Mouse (Mus musculus) heart, embryonic 10.5 days (tissue): Measurements from ENCODE around the gene Hmgcr. TPM values are rescaled to one million over a fixed set of nuclear protein-coding genes. Genes with fewer than 3 reads are reported as not detected.

Source experiments
- DNase-seq: peaks from one replicate; pipeline ENCODE4 v3.0.0-alpha.2; 2017; ENCODE audit warnings: low spot score
- H3K27ac ChIP-seq: fragments of 300-500 bp; sonication (generic); 2 replicates; pipeline ENCODE4 v1.5.1; 2016; ENCODE audit warnings: mild to moderate bottlenecking
- H3K27me3 ChIP-seq: fragments of 300-500 bp; sonication (generic); 2 replicates; pipeline ENCODE4 v1.6.1; 2016; ENCODE audit warnings: mild to moderate bottlenecking; ENCODE audit not compliant: poor library complexity, insufficient read depth, severe bottlenecking
- H3K36me3 ChIP-seq: fragments of 300-500 bp; sonication (generic); 2 replicates; pipeline ENCODE4 v1.6.1; 2016; ENCODE audit warnings: mild to moderate bottlenecking, moderate library complexity
- H3K4me1 ChIP-seq: fragments of 300-500 bp; sonication (generic); 2 replicates; pipeline ENCODE4 v1.6.1; 2016; ENCODE audit warnings: mild to moderate bottlenecking
- H3K4me3 ChIP-seq: fragments of 300-500 bp; sonication (generic); 2 replicates; pipeline ENCODE4 v1.5.1; 2016; ENCODE audit warnings: mild to moderate bottlenecking, moderate library complexity
- H3K9me3 ChIP-seq: fragments of 300-500 bp; sonication (generic); 2 replicates; pipeline ENCODE4 v1.6.1; 2016; ENCODE audit warnings: mild to moderate bottlenecking, moderate library complexity
- WGBS: fragments of 180-500 bp; shearing (Covaris S2); methylation state at CpG from one replicate; pipeline ENCODE4 v1.1.7; 2016; 5-methylcytosine and 5-hydroxymethylcytosine counted together
- polyA plus RNA-seq: library from polyadenylated mRNA; unstranded; fragments of >200 nt; fragmentation: Nextera tagmentation; extraction: Ambion mirVana; gene quantifications from 2 replicates; pipeline ENCODE4 v1.2.1, GENCODE M21; 2016

Gene Hmgcr
- polyA plus RNA-seq, 1 experiment from 2014 or later: 72.0 TPM

GRCm38 (mm10) chr13:96658936-96659335, 11.8 kb downstream of the Hmgcr start:
- 92% methylated on average over 7 of the region's 7 CpGs for WGBS
- H3K4me3 ChIP-seq: no peak overlapping the region
- no peaks in the 10 kb centered on the region for H3K9me3 ChIP-seq
- DNase-seq: no peak
- no peaks in the 10 kb centered on the region for H3K27me3 ChIP-seq
- H3K27ac ChIP-seq: no peak overlapping the region
- H3K4me1 ChIP-seq: no peaks in the 10 kb centered on the region
- peaks cover 98% of the 10 kb centered on the region for H3K36me3 ChIP-seq

- Histone ChIP-seq H3K4me1 (no peaks in the 10 kb centered on the region), H3K36me3 (peaks cover 98% of the 10 kb centered on the region), H3K4me3 (no peak overlapping the region), H3K9me3 (no peaks in the 10 kb centered on the region), H3K27ac (no peak overlapping the region), H3K27me3 (no peaks in the 10 kb centered on the region)
- no peak for DNase-seq
- 84% methylated on average over 1 of the region's 1 CpGs for WGBS
Observed at GRCm38 (mm10) chr13:96656673-96657072, 14.1 kb downstream of the Hmgcr start.

- H3K36me3 ChIP-seq: peaks cover 99% of the 10 kb centered on the region
- WGBS: 89% methylated on average over 9 of the region's 9 CpGs
Observed at GRCm38 (mm10) chr13:96653041-96653440, 17.7 kb downstream of the Hmgcr start.

GRCm38 (mm10) chr13:96645822-96646221, 24.9 kb downstream of the Hmgcr start:
- Histone ChIP-seq H3K4me1 (no peaks in the 10 kb centered on the region), H3K27me3 (no peaks in the 10 kb centered on the region), H3K4me3 (no peak overlapping the region), H3K36me3 (peaks cover 38% of the 10 kb centered on the region), H3K27ac (no peak overlapping the region), H3K9me3 (no peaks in the 10 kb centered on the region)
- WGBS: 74% methylated on average over 5 of the region's 5 CpGs
- DNase-seq: no peak

More at GRCm38 (mm10) chr13:96653041-96653440, 17.7 kb downstream of the Hmgcr start:
- Histone ChIP-seq H3K9me3 (no peaks in the 10 kb centered on the region), H3K27me3 (no peaks in the 10 kb centered on the region), H3K4me3 (no peak overlapping the region), H3K4me1 (no peaks in the 10 kb centered on the region), H3K27ac (no peak overlapping the region)
- no peak for DNase-seq

GRCm38 (mm10) chr13:96644168-96644567, 26.6 kb downstream of the Hmgcr start:
- Histone ChIP-seq H3K27ac (no peak overlapping the region), H3K9me3 (no peaks in the 10 kb centered on the region), H3K4me3 (no peak overlapping the region), H3K27me3 (no peaks in the 10 kb centered on the region), H3K4me1 (no peaks in the 10 kb centered on the region), H3K36me3 (peaks cover 22% of the 10 kb centered on the region)
- WGBS: 73% methylated on average over 2 of the region's 2 CpGs
- no peak for DNase-seq

- no peak for DNase-seq
- Histone ChIP-seq H3K4me1 (no peaks in the 10 kb centered on the region), H3K9me3 (no peaks in the 10 kb centered on the region), H3K27me3 (no peaks in the 10 kb centered on the region), H3K27ac (no peak overlapping the region), H3K36me3 (peaks cover 49% of the 10 kb centered on the region), H3K4me3 (no peak overlapping the region)
- WGBS: 82% methylated on average over 4 of the region's 4 CpGs
Observed at GRCm38 (mm10) chr13:96630396-96630795, 40.3 kb downstream of the Hmgcr start.

- Histone ChIP-seq H3K4me3 (no peak overlapping the region), H3K4me1 (no peaks in the 10 kb centered on the region), H3K27me3 (no peaks in the 10 kb centered on the region), H3K36me3 (peaks cover 16% of the 10 kb centered on the region; the same call in 1 of the 2 replicates), H3K9me3 (no peaks in the 10 kb centered on the region), H3K27ac (no peak overlapping the region)
- no peak for DNase-seq
- WGBS: 88% methylated on average over 1 of the region's 1 CpGs
Observed at GRCm38 (mm10) chr13:96620891-96621290, 49.8 kb downstream of the Hmgcr start.

GRCm38 (mm10) chr13:96614615-96615014, 56.1 kb downstream of the Hmgcr start:
- WGBS: 89% methylated on average over 3 of the region's 3 CpGs
- no peaks in the 10 kb centered on the region for H3K4me1 ChIP-seq
- no peak overlapping the region for H3K4me3 ChIP-seq
- no peak overlapping the region for H3K27ac ChIP-seq
- no peaks in the 10 kb centered on the region for H3K9me3 ChIP-seq
- DNase-seq: no peak
- H3K36me3 ChIP-seq: peaks cover 20% of the 10 kb centered on the region
- H3K27me3 ChIP-seq: no peaks in the 10 kb centered on the region

- Histone ChIP-seq H3K36me3 (peaks cover 35% of the 10 kb centered on the region), H3K4me3 (no peak overlapping the region), H3K9me3 (no peaks in the 10 kb centered on the region), H3K4me1 (no peaks in the 10 kb centered on the region), H3K27me3 (no peaks in the 10 kb centered on the region), H3K27ac (no peak overlapping the region)
- no peak for DNase-seq
- 82% methylated on average over 2 of the region's 2 CpGs for WGBS
Observed at GRCm38 (mm10) chr13:96604242-96604641, 66.5 kb downstream of the Hmgcr start.

- Histone ChIP-seq H3K4me3 (no peak overlapping the region), H3K27ac (no peak overlapping the region), H3K4me1 (no peaks in the 10 kb centered on the region), H3K27me3 (no peaks in the 10 kb centered on the region), H3K9me3 (no peaks in the 10 kb centered on the region), H3K36me3 (peaks cover 16% of the 10 kb centered on the region)
- WGBS: 91% methylated on average over 9 of the region's 9 CpGs
- DNase-seq: no peak
Observed at GRCm38 (mm10) chr13:96599182-96599581, 71.6 kb downstream of the Hmgcr start.

Other genes with a start within 250 kb of the Hmgcr start
- gene Ankdd1b, start 199.7 kb downstream of the Hmgcr start, polyA plus RNA-seq: 0.24 and 0.31 TPM in 2 replicates
- gene Gm17622, start 180.2 kb downstream of the Hmgcr start, polyA plus RNA-seq: not detected in 2 replicates
- gene Polk, start 128.4 kb downstream of the Hmgcr start, polyA plus RNA-seq: 8.3 and 8.6 TPM in 2 replicates
- gene Col4a3bp, start 128.3 kb downstream of the Hmgcr start, polyA plus RNA-seq: 8.0 and 8.1 TPM in 2 replicates
- not detected in 2 replicates for gene Ankrd31, start 77.3 kb upstream of the Hmgcr start, polyA plus RNA-seq